Mouse (Mus musculus) small intestine, adult 2 months (tissue): ENCODE data around the gene Ctnnal1.

Experiments used
- CTCF ChIP-seq: fragments of 200-500 bp; IDR thresholded peaks from 2 replicates; pipeline ENCODE4 v1.5.1; 2012; ENCODE audit warnings: low read depth, mild to moderate bottlenecking, control low read depth, inconsistent platforms, low read length, moderate library complexity, mixed read lengths; ENCODE audit not compliant: insufficient replicate concordance, insufficient read length; ENCODE audit errors: extremely low read depth
- POLR2A ChIP-seq: fragments of 200-500 bp; IDR thresholded peaks from 2 replicates; pipeline ENCODE4 v1.6.1; 2012; ENCODE audit warnings: low read depth, mild to moderate bottlenecking, control low read depth, inconsistent platforms, low read length, moderate library complexity

- TF ChIP-seq POLR2A (0 out of 2 replicates have a peak, but pooled peaks have one; percentile 7), CTCF (no peak)
These were observed 62.3 kb downstream of the Ctnnal1 start for GRCm38 (mm10) chr4:56802669-56803150.
